Mouse (Mus musculus) gastrocnemius, adult 8-10 months (tissue): Measurements from ENCODE around the gene Galnt6. TPM values are rescaled to one million over a fixed set of nuclear protein-coding genes. Genes with fewer than 3 reads are reported as not detected.
"Not testable (repeated sequence)": the region's sequence is repeated elsewhere in the genome, so short reads cannot be mapped to it uniquely, and the experiment has no call there.

Experiments used
- DNase-seq, 2 experiments: peaks; one replicate each; pipeline ENCODE4 v3.0.0; 2022; ENCODE audit warnings: low spot score in 2 of 2
- total RNA-seq, 4 experiments: library from RNA; stranded (reverse); gene quantifications; 2 replicates each; pipeline ENCODE4 v1.2.4; 2022

The Galnt6 gene
- under 1 TPM in 1 of 4 experiments, not detected in 3; 0.07 TPM for total RNA-seq

DNA sequence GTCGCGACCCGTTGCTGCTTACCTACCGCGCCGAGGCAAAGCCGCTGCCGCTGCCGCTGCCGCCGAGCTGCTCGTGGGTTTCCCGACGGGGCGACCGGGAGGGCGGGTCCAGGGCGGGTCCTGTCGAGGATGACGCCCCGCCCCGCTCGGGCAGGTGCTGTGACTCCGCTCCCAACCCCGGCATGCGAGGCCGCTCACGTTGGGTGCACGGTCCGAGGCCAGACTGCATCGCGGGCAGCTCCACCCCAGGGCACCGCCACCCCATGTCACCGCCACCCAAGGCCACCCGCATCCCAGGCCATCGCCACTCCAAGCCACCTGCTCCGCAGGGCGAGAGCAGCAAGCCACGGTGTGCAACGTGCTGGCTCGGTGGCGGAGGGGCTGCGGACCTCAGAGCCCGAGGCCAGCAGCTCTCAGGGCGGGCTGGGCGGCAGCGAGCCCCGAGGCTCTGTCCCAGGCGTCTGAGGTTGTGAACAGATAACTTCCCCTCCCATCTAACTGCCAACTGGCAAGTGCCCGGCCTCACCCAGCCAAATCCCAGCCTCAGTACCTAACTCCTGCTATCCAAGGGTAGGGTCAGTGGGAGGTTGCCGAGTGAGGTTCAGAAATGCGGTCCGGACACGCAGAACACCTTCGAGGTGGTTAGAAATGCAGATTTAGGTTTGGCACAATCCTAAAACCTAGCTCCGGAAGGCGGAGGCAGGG is at the start of gene Galnt6:
TSS of gene Galnt6 (minus strand) at position 96 of the 705 bp plus-strand sequence.
- no peak for DNase-seq

DNA sequence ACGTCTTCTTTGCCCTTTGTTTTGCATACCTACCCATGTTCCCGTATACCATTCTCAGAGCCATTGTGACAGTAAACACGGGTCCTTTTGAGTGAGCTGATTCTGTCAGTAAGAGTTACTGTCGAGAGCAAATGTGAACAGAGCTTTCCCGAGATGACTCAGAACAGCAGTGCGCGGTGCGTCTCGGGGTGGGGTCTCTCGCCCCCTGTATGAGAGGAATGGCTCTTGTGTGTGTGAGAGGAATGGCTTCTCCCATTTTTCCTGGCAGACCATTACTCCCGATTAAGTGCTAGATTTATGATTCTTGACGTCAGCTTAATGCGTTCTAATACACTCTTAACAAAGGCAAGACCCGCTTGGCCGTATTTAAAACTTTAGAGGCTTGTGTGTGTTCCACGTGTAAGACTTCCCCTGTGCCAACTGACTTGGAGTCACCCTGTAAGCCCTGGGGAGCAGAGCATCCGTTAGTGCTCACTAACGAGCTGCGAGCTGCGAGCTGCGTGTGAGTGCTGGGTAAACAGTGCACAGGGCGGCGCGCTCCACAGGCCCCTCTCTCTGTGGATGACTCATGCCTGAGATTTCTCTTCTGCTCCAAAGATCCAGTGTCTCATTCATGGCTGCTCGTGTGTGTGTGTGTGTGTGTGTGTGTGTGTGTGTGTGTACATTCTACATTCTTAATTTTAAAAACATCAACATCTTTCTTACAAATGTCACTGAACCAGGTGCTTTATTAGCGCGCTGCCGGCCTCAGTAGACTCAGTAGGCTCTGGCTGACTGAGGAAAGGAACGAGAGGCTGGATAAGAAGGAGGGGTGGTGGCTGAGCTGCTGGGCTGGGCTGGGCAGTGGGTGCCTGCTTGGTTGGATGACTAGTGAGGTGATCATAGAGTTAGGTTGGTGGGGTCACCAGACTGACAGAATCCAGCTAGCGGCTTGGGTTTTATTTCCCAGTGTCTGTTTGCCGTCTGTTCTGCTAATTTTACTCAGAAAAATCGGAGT is 48.1 kb upstream of the Galnt6 start:
- DNase-seq = no peak

DNA sequence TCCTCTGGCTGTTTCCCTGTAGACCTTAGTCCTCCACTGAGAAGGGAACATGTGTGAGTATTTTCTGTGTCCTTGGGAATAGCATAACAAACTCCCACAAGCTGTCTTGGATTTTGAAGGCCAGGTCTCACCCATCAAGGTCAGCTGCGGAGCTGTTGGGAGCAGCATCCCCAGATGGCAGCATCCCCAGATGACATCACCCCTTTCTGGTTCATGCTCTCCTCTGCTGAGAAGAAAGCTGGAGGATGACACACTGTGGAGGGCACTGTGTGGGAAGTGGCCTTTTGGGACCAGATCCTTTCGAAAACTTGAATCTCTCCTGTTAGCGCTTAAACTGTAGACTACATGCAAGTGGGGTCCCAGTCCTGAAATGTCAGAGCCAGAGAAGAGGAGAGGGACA is 47.2 kb upstream of the Galnt6 start:
- DNase-seq = no peak

DNA sequence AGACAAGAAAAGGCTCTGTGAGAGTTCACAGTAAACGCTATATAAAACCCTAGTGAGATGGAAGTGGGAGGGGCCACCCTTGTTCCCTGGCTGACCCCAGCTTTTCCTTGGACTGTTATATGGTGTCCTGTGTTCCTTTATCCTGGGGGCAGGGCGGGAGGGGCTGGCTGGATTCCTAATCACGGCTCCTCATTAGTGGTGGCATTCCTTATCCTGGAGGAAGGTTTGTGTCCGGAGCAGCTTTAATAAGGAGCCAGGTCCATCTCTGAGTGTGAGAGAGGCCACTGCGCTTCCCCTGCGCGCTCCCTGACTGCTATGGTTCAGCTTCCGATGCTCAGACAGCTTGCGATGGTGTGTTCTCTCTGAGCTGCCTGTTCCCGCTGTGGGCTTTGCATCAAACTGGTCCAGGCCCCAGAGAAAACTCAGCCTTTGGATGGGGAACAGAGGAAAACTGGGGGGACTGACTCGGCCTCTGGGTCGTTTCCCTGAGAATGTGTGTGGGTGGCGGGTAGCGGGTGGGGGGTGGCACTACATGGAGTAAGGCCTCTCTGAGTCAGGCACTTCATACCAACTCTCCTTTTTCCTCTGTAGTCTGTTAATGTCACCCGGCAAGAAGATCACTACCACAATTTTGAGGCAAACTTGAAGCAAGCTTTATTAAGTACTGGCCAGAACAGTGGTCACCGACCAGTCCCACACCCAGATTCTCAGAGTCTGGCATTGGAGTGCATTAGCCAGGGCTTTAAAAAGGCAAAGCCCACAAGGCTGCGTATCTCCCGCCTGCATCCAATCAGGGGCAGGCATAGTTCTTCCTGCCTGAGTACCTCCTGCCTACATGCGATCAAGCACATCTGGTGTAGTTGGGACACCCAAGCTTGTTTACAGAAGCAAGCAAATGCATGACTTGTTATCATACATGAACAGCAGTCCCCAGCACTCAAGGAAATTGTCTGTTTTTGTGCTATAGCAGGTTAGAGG is 46.3 kb upstream of the Galnt6 start:
- DNase-seq = no peak

DNA sequence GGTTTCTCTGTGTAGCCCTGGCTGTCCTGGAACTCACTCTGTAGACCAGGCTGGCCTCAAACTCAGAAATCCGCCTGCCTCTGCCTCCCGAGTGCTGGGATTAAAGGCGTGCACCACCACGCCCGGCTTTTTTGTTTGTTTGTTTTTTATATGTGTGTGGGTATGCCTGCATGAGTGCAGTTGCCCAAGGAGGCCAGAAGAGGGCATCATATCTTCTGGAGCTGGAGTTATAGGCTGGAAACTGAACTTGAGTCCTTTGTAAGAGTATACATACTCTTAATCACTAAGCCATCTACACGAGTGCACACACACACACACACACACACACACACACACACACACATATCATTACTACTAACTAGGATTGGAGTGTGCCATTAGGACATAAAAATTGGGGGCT is 44.7 kb upstream of the Galnt6 start:
- not testable (repeated sequence) for DNase-seq

DNA sequence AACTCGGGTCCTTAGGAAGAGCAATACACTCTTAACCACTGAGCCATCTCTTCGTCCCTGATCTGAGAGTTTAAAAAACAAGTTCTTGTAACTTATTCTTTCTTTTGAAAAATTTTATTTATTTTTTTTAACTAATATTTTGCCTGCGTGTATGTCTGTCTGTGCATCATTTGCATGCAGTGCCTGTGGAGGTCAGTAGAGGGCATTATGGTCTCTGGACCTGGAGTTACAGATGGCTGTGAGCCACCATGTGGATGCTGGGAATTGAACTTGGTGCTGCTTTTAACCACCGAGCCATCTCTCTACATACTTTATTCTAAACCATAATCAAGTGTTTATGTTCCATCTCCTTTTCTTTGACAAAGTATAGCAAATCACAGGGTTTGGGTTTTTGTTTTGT is 43.5 kb upstream of the Galnt6 start:
- DNase-seq = no peak

DNA sequence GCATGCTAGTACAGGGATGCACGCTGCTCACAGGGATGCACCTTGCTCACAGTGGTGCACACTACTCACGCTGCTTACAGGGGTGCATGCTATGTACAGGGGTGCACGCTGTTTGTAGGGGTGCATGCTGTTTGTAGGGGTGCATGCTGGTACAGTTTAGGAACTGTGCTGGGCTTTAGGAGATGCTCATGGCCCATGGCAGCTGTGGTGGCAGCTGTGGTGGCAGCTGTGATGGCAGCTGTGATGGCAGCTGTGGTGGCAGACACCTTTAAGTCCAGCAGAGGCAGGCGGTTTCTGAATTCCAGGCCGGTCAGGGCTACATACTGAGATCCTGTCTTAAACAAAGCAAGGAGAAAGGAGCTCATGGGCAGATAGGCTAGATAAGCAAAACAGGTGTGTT is 41.2 kb upstream of the Galnt6 start:
- no peak for DNase-seq

DNA sequence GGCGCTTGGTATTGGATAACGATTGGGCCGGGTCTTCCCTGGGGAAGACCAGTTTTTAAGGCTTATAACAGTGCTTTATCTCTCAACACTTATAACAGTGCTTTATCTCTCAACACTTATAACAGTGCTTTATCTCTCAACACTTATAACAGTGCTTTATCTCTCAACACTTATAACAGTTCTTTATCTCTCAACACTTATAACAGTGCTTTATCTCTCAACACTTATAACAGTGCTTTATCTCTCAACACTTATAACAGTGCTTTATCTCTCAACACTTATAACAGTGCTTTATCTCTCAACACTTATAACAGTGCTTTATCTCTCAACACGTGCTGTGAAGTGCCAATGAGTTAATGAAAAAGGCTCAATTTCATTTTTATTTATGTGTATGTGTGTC is 39.8 kb upstream of the Galnt6 start:
- not testable (repeated sequence) for DNase-seq

DNA sequence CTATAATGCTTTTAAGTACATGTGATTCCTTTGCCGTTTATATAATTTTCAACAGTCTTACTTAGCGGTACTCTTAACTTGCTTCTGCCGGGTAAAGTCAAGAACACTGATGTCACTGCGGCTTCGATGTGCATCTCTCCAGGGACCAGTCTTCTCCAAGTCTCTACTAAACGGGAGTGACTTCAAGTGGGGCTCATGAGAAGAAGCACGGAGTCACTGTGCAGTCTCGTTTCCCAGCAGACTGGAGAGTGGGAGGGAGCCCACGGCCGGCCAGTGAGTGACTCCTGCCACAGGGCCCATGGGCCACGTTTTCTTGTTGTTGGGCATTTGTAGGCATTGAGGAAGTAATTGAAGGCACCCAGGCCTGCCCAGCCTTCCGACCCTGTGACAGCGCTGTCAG is 38.7 kb upstream of the Galnt6 start:
- no peak for DNase-seq

DNA sequence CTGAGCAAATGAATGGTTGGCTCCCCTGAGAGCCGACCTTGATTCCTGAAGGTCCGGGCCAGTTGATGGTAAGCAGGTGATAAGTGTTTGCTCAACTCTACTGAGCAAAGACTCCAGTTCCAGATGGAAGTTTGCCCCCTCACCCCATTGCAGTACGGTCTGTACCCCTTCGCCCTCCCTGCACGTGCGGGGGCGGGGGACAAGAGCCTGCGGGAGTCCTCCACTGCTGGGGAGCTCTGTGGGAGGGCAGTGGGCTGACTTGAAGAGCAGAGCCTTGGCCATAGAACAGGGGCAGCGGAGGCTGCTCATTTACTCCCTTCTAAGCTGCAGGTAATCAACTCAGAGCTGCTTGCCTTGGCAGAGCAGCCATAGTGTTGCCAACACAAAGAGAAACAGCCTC is 37.6 kb upstream of the Galnt6 start:
- no peak for DNase-seq

DNA sequence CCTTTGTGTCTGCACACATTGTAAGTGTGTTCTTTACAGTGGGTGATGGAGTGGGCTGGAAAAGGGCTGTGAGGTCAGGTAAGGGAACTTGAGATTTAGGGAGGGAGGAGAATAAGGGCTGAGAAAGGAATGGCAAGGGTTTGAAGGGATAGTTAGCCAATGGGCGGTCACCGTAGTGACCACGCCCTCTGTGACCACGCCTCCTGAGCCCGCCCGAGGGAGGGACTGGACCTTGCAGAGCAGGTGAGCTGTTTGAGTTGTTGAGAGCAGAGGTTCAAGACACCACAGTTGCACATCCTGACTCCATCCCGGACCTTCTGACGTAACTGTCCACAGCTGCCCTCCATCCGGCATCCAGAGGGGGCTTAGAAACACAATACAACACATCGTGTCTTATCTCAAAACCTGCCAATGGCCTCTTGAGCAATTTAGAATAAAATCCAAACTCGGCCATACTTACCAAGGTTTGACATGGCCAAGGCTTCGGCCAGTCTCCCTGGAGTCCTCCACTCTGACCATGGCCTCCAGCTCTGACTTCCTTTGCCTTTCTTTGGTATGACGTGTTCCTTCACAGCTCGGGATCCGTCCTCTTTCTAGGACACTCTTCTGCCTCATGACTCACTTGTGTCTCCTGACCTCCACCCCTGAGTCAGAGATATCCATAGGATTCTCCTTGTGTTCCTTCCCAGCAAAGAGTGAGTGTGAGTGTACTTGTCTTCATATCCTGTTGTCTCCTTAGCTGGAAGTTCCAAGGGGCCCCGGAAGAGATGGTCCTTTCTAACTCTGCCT is 35.2 kb upstream of the Galnt6 start:
- no peak for DNase-seq

DNA sequence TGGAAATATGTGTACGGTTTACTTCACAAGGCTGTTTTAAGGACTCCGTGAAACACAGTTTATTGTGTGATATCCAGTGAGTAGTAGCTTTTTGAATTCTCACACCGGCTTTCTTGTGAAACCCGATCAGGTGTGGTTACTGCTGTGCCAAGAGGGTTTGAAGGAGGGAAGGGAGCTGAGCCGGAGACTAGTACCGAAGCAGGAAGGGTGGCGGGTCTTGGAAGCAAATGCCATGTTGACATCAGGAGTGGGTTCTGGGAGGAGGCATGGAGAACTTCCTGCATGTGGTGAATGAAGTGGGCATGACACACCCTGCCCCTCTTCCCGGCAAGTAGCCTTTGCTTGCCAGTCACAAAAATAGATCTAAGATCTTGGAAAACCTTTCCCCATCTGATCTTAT is 33.5 kb upstream of the Galnt6 start:
- DNase-seq = no peak

DNA sequence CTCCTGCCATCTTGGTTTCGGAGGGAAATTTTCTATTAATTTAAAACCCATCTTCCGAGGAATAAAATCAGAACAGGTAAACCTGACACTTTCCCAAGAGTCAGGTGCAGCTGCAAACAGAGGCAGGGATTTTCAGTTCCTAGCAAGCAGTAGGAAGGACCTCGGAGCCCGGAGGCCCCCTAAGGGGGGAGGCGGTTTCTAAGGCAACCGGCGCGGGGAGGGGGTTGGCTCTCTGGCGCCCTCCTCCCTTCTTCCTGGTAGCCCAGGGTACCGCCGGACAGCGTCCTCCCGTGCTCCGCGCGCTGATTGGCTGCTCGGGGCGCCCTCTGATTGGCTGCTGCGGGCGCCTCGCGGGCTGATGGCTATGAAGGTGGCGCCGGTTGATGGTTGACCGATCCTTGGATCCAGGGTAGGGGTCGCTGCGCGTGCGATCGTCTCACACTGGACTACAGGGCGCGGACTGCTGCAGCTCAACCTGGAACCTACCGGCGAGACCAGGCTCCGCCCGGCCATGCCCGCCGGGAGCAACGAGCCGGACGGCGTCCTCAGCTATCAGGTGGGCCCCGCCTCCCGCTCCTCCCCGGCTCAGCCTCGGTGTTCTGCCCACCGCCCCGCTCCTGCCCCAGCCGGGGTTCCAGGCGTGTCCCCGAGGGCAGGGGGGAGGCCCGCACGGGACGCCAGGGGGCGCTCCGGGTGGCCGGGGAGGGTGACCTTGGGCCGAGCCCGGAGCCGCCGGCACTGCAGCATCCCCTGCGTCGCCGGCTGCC is 32.4 kb upstream of the Galnt6 start, which contains the start of gene Slc4a8:
TSS of gene Slc4a8 (plus strand) at position 329 of the 767 bp plus-strand sequence.
- DNase-seq = peak; percentile 28 to 47

DNA sequence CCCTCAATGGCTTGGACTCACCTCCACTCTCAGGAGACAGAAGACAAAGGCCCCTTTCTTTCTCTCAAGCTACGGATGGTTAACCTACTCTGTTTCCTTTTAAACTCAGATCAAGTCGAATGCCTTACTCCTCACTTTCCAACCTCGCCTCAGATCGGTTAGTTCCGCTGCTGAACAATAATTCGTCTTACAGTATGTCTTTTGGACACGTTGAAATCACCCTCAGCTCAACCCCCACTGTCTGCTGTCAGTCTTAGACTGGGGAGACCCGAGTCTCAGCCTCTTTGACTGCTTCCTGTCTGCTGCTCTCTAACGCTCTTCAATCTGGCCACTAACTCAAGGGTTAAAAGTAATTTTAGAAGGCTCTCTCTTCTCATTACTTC is 31.9 kb upstream of the Galnt6 start:
- DNase-seq = no peak

DNA sequence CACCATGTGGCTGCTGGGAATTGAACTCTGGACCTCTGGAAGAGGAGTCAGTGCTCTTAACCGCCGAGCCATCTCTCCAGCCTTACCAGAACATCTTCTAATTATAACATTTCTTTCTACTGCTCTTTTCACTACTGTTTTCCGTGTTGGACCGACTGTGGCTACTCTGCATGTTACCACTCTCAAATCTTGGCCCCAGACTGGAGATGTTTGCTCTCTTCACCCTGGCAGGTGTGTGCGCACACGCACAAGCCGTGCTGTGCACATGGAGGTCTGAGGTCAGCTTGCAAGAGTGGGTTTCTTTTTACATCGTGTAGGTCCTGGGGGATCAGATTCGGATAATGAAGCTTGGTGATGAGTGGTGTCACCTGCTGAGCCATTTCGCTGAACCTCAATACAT is 30.1 kb upstream of the Galnt6 start:
- no peak for DNase-seq

DNA sequence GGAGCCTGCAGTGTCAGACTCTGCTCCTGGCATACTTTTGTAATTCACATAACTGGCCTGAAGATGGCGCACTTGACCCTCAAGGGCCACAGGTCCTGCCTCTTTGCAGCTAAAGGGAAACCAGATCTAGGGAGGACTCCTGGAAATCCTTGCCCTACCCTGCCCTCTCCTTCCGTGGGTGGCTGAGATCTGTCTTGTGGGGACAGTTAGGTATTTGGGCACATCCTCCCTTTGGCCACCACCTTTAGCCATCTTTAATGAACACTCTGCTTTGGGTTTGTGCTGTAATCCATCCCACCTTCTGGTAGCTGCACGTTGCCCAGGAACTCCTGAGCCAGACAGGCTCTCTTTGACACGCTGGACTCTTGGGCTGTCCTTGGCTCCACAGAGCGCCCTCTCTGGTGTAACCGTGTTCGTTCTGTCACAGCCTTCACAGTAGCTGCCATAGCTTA is 28.4 kb upstream of the Galnt6 start:
- no peak for DNase-seq

DNA sequence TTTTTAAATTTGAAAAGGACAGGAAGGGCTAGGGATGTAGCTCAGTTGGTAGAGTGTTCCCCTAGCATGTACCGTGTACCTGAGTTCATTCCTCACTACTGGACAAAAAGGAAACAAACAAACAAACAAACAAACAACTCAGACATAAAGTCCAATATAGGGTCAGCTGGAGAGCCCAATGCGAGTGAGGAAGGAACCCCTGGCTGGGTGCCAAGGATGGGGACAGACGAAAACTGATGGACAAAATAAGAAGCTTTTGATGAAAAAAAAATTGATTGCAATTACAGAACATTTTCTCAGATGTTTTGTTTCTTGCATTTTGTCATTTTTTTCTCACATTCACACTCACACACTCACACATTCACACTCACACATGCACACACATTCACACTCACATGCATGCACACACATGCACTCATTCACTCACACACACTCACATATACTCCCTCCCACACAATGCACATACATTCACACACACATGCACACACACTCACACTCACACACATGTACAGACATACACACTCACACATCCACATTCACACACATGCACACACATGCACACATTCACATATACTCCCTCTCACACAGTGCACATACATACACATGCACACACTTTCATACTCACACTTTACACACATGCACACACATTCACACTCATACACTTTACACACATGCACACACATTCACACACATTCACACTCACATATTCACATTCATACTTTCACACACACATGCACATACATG is 26.9 kb upstream of the Galnt6 start:
- no peak for DNase-seq

DNA sequence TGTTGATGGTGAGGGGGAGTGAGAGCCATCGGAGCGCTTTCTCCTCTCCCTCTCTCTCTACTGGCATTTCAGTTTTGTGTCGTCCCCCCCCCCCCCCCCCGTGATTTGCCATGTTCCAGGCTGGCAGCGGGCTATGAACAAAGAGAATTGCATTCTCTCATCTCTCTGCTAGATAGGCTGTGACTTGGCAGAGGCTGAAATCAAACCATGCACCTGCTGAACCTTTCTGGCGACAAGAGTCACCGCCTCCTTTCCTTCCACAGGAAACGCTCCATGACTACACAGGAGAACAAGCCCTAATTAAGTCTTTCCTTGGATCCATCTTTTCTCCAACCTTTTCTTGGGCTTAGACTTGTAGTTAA is 26.3 kb upstream of the Galnt6 start:
- DNase-seq = no peak
